Mouse (Mus musculus): Measurements from ENCODE around the gene Nt5c1b. TPM values are rescaled to one million over a fixed set of nuclear protein-coding genes. Genes with fewer than 3 reads are reported as not detected.

Nt5c1b gene
- polyA plus RNA-seq, 1 experiment from 2014 or later, result not detected

DNA sequence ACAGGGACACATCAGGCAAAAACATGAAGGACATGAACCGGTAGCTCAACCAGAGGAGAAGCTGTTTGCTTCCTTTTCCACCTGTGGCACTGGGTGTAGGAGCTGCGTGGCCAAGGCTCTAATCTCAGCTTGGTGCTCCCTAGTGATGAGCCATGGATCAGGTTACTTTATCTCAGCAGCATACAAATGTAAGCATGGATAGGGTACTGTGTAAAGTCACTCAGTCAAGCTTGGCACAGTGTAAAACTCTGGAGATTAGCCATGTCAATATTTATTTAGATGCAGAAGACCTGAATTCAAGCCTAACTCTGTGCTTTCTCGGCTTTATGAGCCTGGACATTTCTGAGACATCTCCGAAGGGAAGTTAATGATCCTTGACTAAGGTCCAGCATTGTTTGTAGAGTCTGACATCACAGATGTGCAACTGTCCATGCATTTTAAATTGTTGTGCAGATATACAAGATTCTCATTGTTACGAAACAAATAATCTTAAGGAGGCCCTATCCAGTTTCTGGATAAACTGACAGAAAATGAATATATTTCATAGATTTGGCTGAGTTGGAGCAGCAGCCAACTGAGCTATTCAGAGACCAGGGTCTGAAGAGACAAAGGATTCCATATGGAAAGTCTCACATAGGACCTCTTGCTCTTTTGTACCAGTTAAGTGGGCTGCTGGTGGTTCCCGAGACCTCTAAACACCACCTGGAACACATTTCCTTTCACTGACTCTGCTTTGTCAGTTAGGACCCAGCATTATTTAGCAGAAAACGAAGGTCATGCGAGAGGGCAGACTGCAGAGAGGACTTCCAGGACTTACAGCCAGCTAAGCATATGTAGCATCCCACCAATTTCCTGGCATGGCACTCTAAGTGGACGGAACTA lies 56.5 kb downstream of the Nt5c1b start:
- peaks cover 31% of the 10 kb centered on the region for H3K4me1 ChIP-seq
- peak overlapping the region; percentile 23; the same call in 1 of the 2 replicates for H3K27ac ChIP-seq
- no peaks in the 10 kb centered on the region for H3K36me3 ChIP-seq
- no peaks in the 10 kb centered on the region for H3K27me3 ChIP-seq (ENCODE audit: low read depth, poor library complexity, severe bottlenecking)
- no peak for DNase-seq (ENCODE audit: low spot score)
- H3K4me3 ChIP-seq, result no peak overlapping the region
- H3K9me3 ChIP-seq (replicated peaks), result no peaks in the 10 kb centered on the region
- 63% methylated on average over 9 of the region's 9 CpGs for WGBS

DNA sequence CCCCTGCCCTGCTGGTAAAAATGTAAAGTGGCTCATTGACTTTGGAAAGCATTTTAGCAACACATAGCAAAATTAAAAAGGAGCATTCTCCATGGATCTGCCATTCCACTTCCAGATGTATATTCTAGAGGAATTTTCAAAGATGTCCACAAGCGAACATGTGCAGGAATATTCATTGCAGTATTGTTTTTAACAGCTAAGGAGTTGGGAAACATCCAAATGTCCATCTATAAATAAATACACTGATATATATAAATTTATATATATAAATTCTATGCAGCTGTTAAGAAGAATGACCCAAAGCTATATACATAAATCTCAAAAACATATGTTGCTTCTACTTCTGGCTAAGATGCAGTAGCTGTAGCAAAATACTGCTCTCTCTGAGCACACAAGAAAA lies 61.2 kb downstream of the Nt5c1b start:
- DNase-seq (ENCODE audit: low spot score), result no peak
- no peaks in the 10 kb centered on the region for H3K36me3 ChIP-seq
- no peaks in the 10 kb centered on the region for H3K9me3 ChIP-seq (replicated peaks)
- H3K27me3 ChIP-seq (ENCODE audit: low read depth, poor library complexity, severe bottlenecking), result peaks cover 5% of the 10 kb centered on the region; the same call in 1 of the 2 replicates
- WGBS, result 95% methylated on average over 1 of the region's 1 CpGs
- H3K4me1 ChIP-seq, result peaks cover 9% of the 10 kb centered on the region
- no peak overlapping the region for H3K4me3 ChIP-seq
- H3K27ac ChIP-seq, result no peak overlapping the region

DNA sequence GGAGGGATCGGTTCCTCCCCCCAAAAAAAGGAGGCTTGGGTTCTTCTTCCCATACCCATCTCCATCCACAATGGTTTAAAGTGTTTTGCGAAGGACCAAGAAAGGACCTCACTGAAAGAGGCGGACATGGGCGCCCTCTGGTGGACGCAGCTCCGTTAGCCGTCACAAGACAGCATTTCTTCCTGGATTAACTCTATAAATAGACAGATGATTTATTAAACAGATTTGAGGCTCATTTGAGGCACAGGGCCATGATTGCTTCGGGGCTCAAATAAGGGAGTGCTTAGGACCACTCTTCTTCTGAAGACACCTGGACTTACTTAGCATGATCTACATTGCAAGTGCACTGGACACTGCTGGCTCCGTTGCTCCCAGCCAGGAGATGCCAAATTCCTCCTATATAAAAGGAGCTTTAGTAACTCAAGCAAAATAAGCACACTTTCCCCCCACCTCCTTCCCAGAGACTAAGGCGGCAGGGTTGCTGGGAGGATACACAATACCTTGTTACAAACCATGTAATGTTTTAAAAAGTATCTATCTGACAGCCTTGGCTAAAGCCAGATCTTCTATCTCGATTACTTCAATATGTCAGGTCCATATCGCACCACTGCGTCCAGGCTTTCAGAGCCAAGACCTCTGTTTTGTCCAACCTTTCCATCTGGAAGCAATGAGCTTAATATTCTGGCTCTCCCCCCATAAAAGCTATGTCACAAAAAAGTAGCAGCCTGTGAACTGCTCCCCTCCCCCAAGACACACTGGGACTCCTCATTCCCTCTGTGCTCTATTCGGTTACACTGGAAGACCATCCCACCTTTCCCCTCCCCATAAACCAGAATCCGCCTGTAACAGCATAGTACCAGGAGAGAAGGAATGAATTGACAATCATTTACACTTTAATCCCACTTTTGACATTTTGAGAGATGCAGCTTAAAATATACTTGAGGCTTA lies 68.6 kb downstream of the Nt5c1b start:
- Histone ChIP-seq H3K4me1 (peaks cover 22% of the 10 kb centered on the region), H3K4me3 (no peak overlapping the region), H3K36me3 (no peaks in the 10 kb centered on the region), H3K9me3 (replicated peaks) (no peaks in the 10 kb centered on the region), H3K27me3 (ENCODE audit: low read depth, poor library complexity, severe bottlenecking) (peaks cover 5% of the 10 kb centered on the region; the same call in 1 of the 2 replicates), H3K27ac (peak overlapping the region; percentile 19; the same call in 1 of the 2 replicates)
- 19% methylated on average over 15 of the region's 15 CpGs for WGBS
- DNase-seq (ENCODE audit: low spot score), result peak; percentile 92

Other genes with a start within 250 kb of the Nt5c1b start
- gene Rdh14, start 20.8 kb downstream of the Nt5c1b start, polyA plus RNA-seq (2016; fragmentation: Nextera tagmentation; extraction: Ambion mirVana), result 18.6 and 24.5 TPM in 2 replicates